Mouse (Mus musculus): ENCODE data around the gene Exoc5. TPM values are rescaled to one million over a fixed set of nuclear protein-coding genes. Genes with fewer than 3 reads are reported as not detected.
"Not testable (repeated sequence)": the region's sequence is repeated elsewhere in the genome, so short reads cannot be mapped to it uniquely, and the experiment has no call there.

The Exoc5 gene
- total RNA-seq (2021): 10 to 100 TPM; 53.5 to 55.5 TPM

DNA sequence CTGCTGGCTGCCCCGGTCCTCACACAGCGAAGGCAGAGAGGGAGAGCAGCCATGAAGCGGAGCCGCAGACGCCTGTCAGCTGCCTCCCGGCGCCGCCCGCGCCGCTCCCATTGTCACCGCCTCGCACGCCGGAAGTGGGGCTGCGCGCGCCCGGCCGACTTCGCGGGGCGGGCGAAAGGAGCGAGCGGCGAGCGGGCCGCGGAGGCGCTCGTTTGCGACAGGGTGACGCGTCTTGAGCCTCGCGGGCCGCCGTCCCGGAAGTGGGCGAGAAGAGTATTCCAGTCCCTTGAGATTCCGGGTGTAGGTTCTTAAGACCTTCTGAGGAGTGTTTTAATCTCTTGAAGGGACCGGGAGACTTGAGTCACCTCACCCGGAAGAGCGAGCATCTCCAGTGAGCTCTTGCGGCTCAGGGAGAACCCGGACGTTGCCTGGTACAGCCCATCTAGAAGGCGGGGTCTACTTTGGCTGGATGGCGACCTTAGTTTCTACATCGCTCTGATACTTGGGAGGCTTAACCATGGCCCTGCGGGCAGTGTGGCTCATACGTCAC is at the start of gene Exoc5:
Gene Exoc5 (minus strand): TSS at position 380 of the 550 bp plus-strand sequence.
- peak; percentile 94 to 95 for DNase-seq (ENCODE audit: extremely low spot score in 1 of 2, low spot score in 1 of 2)

GRCm38 (mm10) chr14:49091755-49092154 is 25.3 kb upstream of the Exoc5 start:
- DNase-seq (ENCODE audit: extremely low spot score in 1 of 2, low spot score in 1 of 2): not testable (repeated sequence)

DNA sequence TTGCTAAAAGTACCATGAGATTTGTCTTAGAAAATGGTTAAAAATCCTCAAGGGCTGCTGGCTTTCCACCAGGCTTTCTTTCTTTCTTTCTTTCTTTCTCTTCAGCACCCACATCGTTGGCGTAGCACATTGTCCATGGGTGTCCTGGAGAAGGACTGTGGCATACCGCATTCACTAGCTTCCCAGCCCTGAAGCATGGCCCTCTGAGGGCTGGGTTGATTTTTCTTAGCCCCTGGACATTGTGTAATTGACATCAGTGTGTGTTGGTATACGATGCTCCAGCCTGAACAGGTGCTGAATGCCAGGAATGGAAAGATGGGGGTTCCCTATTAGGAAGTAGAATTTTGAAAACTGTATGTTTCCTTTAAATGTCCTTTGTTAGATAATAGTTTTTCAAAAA is 24.8 kb upstream of the Exoc5 start:
- DNase-seq (ENCODE audit: extremely low spot score in 1 of 2, low spot score in 1 of 2): no peak

GRCm38 (mm10) chr14:49090102-49090501 is 23.6 kb upstream of the Exoc5 start:
- no peak for DNase-seq (ENCODE audit: extremely low spot score in 1 of 2, low spot score in 1 of 2)

- DNase-seq (ENCODE audit: extremely low spot score in 1 of 2, low spot score in 1 of 2): no peak
These were observed 23.1 kb upstream of the Exoc5 start for GRCm38 (mm10) chr14:49089461-49090058.

GRCm38 (mm10) chr14:49088155-49089048 is 21.9 kb upstream of the Exoc5 start:
- no peak for DNase-seq (ENCODE audit: extremely low spot score in 1 of 2, low spot score in 1 of 2)

DNA sequence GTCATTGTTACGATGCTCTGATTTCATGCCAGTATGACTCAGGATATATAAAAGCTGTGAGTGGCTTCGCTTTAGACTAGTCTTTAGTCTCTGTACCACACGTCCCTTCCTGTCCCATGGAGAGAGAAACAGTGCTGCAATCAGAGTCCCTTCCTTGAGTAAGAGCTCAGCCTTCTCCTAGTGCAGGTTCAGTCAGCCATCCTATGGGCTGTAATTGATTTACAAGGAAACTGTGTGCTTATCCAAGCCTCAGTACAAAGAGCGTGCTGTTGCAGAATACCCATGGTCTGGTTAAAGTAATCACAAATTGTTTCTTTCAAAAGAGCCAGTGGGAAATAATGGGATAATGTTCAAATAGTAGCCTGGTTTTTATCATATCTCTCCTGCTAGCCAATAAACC is 20.1 kb upstream of the Exoc5 start:
- no peak for DNase-seq (ENCODE audit: extremely low spot score in 1 of 2, low spot score in 1 of 2)

DNA sequence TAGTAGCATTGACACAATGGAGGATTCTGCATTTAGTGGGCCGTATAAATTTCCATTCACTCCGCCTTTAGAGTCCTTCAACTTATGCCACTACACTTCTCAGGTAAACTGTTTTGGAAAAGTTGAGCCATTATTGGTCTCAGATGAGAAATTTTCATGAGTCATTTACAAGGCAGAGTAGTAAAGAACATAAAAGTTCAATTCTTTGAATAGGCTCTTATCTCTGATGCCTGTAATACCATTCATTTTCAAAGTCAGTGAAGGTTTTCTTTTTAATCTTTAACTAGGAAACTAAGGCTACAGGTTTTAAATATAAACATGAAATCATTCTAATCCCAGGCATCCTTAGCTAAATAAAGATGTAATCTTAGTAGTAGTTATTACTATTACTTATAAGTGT is 12.4 kb upstream of the Exoc5 start:
- no peak for DNase-seq (ENCODE audit: extremely low spot score in 1 of 2, low spot score in 1 of 2)

DNA sequence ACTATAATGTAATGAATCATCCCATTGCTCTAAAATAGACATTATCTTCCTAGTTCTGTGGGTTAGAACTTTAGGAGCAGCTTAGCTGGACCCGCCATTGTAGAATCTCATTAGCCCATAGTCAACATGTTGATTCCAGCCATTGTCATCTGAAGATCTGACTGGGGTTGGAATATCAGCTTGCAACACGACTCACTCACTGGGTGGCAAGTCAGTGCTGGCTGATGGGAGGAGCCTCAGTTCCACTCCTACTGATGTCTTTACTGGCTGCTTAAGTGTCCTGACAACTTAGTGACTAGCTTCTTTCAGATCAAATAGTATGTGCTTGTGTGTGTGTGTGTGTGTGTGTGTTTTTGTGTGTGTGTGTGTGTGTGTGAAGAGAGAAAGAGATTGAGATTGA is 7.9 kb upstream of the Exoc5 start:
- DNase-seq (ENCODE audit: extremely low spot score in 1 of 2, low spot score in 1 of 2): no peak

GRCm38 (mm10) chr14:49073896-49074295 is 7.4 kb upstream of the Exoc5 start:
- no peak for DNase-seq (ENCODE audit: extremely low spot score in 1 of 2, low spot score in 1 of 2)

GRCm38 (mm10) chr14:49072837-49073236 is 6.4 kb upstream of the Exoc5 start:
- no peak for DNase-seq (ENCODE audit: extremely low spot score in 1 of 2, low spot score in 1 of 2)

DNA sequence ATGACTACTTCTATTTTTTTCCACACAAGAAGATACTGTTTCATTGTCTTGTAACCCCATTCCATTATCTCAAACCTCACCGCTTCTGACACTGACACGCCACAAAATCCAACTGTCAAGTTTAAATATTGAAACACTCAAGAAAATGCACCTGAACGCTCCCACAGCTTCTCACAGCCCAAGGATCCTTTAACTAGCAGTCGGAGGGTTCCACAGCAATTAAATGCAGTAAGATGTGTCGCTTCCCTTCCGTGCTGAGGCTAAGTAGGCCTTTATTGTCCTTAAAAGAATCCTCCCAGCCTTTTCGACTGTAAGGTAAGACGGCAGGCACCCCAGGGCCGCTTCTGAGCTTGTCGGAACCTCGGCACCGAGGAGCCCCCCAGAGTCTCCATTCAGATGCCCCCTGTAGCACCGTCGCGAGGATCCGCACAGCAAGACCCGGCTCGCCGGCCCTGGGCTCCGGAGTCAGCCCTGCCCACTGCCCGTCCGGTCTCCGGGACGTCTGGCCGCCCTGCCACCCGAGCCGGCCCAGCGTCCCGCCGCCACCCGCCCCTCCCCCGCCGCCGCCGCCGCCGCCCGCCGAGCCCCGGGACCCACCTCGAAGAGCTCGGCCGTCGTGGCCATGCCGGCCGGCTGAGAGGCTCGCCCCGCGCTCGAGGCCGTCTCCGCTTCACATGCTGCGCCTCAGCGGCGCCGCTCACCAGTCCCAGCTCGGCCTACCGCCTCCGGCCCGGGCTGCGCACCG is 752 bp downstream of the Exoc5 start, which contains the start of gene Ap5m1:
Gene Ap5m1 (plus strand): TSS at position 569 of the 745 bp plus-strand sequence.
- DNase-seq (ENCODE audit: extremely low spot score in 1 of 2, low spot score in 1 of 2): peak in 1 of 2 experiments; percentile 25

DNA sequence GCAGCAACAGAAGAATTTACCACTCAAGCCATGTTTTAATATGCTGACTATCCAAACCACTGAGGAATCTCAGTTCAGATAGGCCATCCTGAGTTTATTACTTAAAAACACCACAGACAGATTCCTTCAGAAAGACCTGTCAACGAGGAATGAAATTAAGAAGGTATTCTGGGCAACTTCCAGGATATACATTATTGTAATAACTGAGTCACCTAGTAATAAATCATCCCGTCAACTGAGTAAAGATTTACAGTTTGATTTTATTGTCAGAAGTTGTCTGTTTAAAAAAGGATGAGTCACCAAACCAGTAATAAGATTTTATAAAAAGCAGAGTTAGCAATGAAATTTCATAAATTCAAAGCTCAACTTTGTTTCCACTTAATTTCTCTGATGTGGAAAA is 2.6 kb downstream of the Exoc5 start:
- DNase-seq (ENCODE audit: extremely low spot score in 1 of 2, low spot score in 1 of 2): no peak

GRCm38 (mm10) chr14:49049492-49049891 is 17.0 kb downstream of the Exoc5 start:
- DNase-seq (ENCODE audit: extremely low spot score in 1 of 2, low spot score in 1 of 2): no peak

DNA sequence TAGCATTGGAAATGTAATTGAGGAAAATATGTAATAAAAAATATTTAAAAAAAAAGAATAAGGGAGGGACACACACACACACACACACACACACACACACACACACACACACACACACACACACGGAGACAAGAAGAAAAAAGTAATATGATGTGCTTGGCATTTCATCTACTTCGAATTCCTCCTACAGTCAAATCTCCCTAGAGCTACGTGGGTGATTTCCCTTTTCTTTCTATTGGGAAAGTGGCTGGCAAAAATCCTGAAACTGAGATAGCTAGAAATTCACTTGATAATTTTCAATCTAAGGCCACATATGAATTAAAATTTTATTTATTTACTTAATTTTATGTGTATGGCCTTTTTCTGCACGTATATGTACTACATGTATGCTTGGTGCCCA is 20.8 kb downstream of the Exoc5 start:
- DNase-seq (ENCODE audit: extremely low spot score in 1 of 2, low spot score in 1 of 2): no peak

GRCm38 (mm10) chr14:49028991-49029390 is 37.5 kb downstream of the Exoc5 start:
- no peak for DNase-seq (ENCODE audit: extremely low spot score in 1 of 2, low spot score in 1 of 2)

DNA sequence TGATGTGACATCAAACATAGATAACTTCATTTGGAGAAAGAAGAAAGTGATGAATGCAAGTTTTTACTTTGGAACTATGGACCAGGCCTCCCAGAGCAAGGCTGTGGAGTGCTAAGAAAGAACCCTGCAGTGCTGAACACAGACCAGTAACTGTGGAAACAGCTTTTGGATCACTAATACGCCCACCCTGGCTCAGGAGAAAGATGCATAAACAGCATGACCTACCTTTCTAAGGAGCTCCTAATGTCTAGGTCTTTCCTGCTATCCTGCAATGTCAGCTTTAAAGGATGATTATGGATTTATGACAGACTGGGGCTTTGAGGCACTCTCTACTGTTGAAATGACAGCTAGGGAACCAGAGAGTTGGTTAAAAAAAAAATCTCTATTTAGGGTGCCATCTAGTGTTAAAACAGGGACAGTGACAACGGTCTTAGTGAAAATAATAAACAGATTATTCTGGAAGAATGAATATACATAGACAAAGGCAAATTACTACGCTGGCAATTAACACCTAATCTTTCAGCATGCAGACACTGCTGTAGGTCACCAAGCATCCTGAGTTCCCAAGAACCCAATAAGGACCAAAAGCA is 38.6 kb downstream of the Exoc5 start:
- DNase-seq (ENCODE audit: extremely low spot score in 1 of 2, low spot score in 1 of 2): no peak

DNA sequence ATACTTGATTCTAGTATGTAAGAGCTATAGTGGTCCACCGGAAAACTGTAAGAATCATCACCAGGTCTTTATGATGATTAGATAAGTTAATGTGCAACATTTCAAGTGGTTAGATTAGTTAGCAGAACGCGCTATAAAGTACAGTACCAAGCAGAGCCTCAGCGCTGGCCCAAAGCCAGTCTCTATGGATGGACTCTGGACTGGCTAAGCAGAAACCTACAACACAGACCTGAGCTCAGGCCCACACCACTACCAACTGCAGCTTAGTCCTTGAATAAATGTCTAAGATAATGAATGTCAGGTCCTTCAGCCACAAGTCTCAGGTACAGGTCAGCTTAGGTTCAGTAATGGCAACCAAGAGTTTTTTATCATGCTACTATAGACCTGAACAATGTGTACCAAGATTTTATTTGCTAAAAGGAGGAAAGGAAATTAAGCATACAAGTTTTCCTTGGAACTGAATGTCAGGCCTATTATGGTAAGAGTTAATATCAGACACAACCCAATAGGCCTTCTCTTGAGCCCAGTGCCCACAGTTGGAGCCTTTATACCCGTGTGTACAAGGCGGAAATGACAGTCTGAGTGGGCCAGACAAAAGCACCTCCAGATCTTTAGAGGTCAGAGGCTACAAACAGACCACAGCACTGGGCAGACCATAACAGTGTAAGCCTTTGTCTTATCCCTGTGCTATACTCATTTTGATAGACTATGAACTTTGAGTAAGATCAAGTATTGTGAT is 39.2 kb downstream of the Exoc5 start:
- DNase-seq (ENCODE audit: extremely low spot score in 1 of 2, low spot score in 1 of 2): no peak

GRCm38 (mm10) chr14:49019765-49020164 is 46.7 kb downstream of the Exoc5 start:
- DNase-seq (ENCODE audit: extremely low spot score in 1 of 2, low spot score in 1 of 2): no peak

Measured in layer of hippocampus, postnatal 25 days (tissue).